Mouse (Mus musculus) hindbrain, embryonic 14.5 days (tissue): Measurements from ENCODE around the gene Tctn3. TPM values are rescaled to one million over a fixed set of nuclear protein-coding genes. Genes with fewer than 3 reads are reported as not detected.
"Not testable (repeated sequence)": the region's sequence is repeated elsewhere in the genome, so short reads cannot be mapped to it uniquely, and the experiment has no call there.

Experiments used
- ATAC-seq: fragments of 200-750 bp; cut with Nextera tagmentation; 2 replicates; pipeline ENCODE4 v1.8.0; 2017; ENCODE audit warnings: moderate number of reproducible peaks, mild to moderate bottlenecking, moderate TSS enrichment, moderate library complexity; ENCODE audit not compliant: low FRiP score
- DNase-seq: peaks from one replicate; pipeline ENCODE4 v3.0.0-alpha.2; 2015; ENCODE audit warnings: low spot score
- H3K27ac ChIP-seq: fragments of 300-500 bp; sonication (generic); 2 replicates; pipeline ENCODE4 v1.5.1; 2014; ENCODE audit warnings: mild to moderate bottlenecking, moderate library complexity
- H3K27me3 ChIP-seq: fragments of 300-500 bp; sonication (generic); 2 replicates; pipeline ENCODE4 v1.6.1; 2014; ENCODE audit warnings: mild to moderate bottlenecking, low read length, mixed read lengths; ENCODE audit not compliant: control insufficient read depth, insufficient read depth
- H3K36me3 ChIP-seq: fragments of 300-500 bp; sonication (generic); replicated peaks from 2 replicates; pipeline ENCODE4 v1.6.1; 2014; ENCODE audit not compliant: control insufficient read depth, insufficient read depth
- H3K4me1 ChIP-seq: fragments of 300-500 bp; sonication (generic); replicated peaks from 2 replicates; pipeline ENCODE4 v1.6.1; 2014; ENCODE audit warnings: antibody characterized with exemption, low read length, mixed read lengths; ENCODE audit not compliant: control insufficient read depth, insufficient read depth
- H3K4me2 ChIP-seq: fragments of 300-500 bp; sonication (generic); replicated peaks from 2 replicates; pipeline ENCODE4 v1.6.1; 2014; ENCODE audit warnings: mild to moderate bottlenecking, moderate library complexity
- H3K4me3 ChIP-seq: fragments of 300-500 bp; sonication (generic); replicated peaks from 2 replicates; pipeline ENCODE4 v1.5.1; 2014; ENCODE audit warnings: mild to moderate bottlenecking, low read length
- H3K9ac ChIP-seq: fragments of 300-500 bp; sonication (generic); 2 replicates; pipeline ENCODE4 v1.6.1; 2014
- H3K9me3 ChIP-seq: fragments of 300-500 bp; sonication (generic); 2 replicates; pipeline ENCODE4 v1.6.1; 2016; ENCODE audit warnings: low read length; ENCODE audit not compliant: control insufficient read depth
- WGBS: fragments of 180-500 bp; shearing (Covaris S2); extraction: QIAGEN DNeasy Blood & Tissue Kit; methylation state at CpG from one replicate; pipeline ENCODE4 v1.1.7; 2014; 5-methylcytosine and 5-hydroxymethylcytosine counted together
- polyA plus RNA-seq: library from polyadenylated mRNA; unstranded; fragments of >200 nt; fragmentation: Nextera tagmentation; extraction: Ambion mirVana; gene quantifications from 2 replicates; pipeline ENCODE4 v1.2.1, GENCODE M21; 2014

Tctn3 gene
- polyA plus RNA-seq, 1 experiment from 2014 or later: 14.0 TPM

GRCm38 (mm10) chr19:40632668-40633067, 20.6 kb upstream of the Tctn3 start:
- Histone ChIP-seq H3K9me3 (no peaks in the 10 kb centered on the region), H3K4me3 (no peak overlapping the region), H3K27ac (no peak overlapping the region), H3K9ac (no peak overlapping the region), H3K27me3 (no peaks in the 10 kb centered on the region), H3K4me1 (no peaks in the 10 kb centered on the region), H3K36me3 (no peaks in the 10 kb centered on the region), H3K4me2 (no peak overlapping the region)
- DNase-seq (no peak), ATAC-seq (no peak)
- WGBS: 85% methylated on average over 5 of the region's 5 CpGs

- H3K4me2 ChIP-seq: no peak overlapping the region
- no peaks in the 10 kb centered on the region for H3K4me1 ChIP-seq
- ATAC-seq: no peak
Measured at GRCm38 (mm10) chr19:40632193-40632592, 20.2 kb upstream of the Tctn3 start.

GRCm38 (mm10) chr19:40630606-40631005, 18.6 kb upstream of the Tctn3 start:
- ATAC-seq: no peak
- H3K4me2 ChIP-seq: no peak overlapping the region
- no peak overlapping the region for H3K27ac ChIP-seq
- no peak overlapping the region for H3K4me3 ChIP-seq
- H3K27me3 ChIP-seq: no peaks in the 10 kb centered on the region
- 86% methylated on average over 7 of the region's 7 CpGs for WGBS
- DNase-seq: no peak
- no peaks in the 10 kb centered on the region for H3K9me3 ChIP-seq
- no peaks in the 10 kb centered on the region for H3K4me1 ChIP-seq
- no peaks in the 10 kb centered on the region for H3K36me3 ChIP-seq
- no peak overlapping the region for H3K9ac ChIP-seq

More at GRCm38 (mm10) chr19:40632193-40632592, 20.2 kb upstream of the Tctn3 start:
- 91% methylated on average over 3 of the region's 3 CpGs for WGBS
- Histone ChIP-seq H3K27ac (no peak overlapping the region), H3K9ac (no peak overlapping the region), H3K9me3 (no peaks in the 10 kb centered on the region), H3K4me3 (no peak overlapping the region), H3K36me3 (no peaks in the 10 kb centered on the region), H3K27me3 (no peaks in the 10 kb centered on the region)
- no peak for DNase-seq

DNA sequence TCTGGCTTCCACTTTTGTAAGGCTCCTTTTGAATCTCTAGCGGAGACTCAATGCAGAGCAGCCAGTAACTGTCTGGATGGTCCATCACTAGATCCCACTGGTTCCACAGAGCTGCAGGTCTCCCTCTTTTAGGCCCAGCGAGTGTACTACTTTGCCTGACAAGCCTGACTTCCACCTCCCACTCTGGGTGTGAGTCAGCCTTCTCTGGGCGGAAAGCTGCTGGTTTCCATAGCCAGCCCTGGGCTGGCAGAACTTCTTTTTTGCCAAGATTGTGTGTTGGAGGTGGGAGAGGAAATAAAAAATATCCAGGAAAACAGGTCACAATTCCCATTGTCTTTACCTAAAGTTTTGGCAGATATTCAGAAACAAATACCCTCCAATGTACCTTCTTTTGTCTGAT, 18.1 kb upstream of the Tctn3 start:
- DNase-seq (no peak), ATAC-seq (no peak)
- Histone ChIP-seq H3K4me3 (no peak overlapping the region), H3K9me3 (no peaks in the 10 kb centered on the region), H3K9ac (no peak overlapping the region), H3K36me3 (no peaks in the 10 kb centered on the region), H3K4me2 (no peak overlapping the region), H3K27ac (no peak overlapping the region), H3K4me1 (no peaks in the 10 kb centered on the region), H3K27me3 (no peaks in the 10 kb centered on the region)
- 91% methylated on average over 3 of the region's 3 CpGs for WGBS

DNA sequence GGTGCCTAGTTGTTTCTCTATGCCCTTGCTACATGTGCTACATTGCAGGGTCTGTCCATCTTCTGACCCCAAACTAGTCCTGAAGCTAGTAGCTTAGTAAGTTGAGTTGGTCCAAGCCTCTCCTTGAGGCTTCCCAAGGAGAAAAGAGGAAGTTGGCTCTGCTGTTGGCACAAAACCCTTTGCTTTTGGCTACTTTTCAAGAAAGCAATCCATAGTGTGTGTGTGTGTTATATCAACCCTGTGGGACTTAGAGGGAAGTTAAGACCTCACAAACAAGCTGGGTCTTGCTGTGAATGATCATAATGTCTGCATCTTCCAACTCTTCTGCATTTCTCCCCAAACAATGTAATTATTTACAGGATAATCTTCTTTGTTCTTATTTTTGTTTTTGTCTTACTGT, 16.9 kb upstream of the Tctn3 start:
- Histone ChIP-seq H3K27ac (no peak overlapping the region), H3K4me2 (no peak overlapping the region), H3K4me1 (no peaks in the 10 kb centered on the region), H3K27me3 (no peaks in the 10 kb centered on the region), H3K4me3 (no peak overlapping the region), H3K36me3 (no peaks in the 10 kb centered on the region), H3K9me3 (no peaks in the 10 kb centered on the region), H3K9ac (no peak overlapping the region)
- ATAC-seq (no peak), DNase-seq (no peak)

- no peak overlapping the region for H3K4me3 ChIP-seq
- WGBS: 67% methylated on average over 12 of the region's 12 CpGs
- no peaks in the 10 kb centered on the region for H3K36me3 ChIP-seq
- no peak overlapping the region for H3K4me2 ChIP-seq
- no peaks in the 10 kb centered on the region for H3K4me1 ChIP-seq
- ATAC-seq (no peak), DNase-seq (no peak)
- H3K9me3 ChIP-seq: no peaks in the 10 kb centered on the region
- H3K27ac ChIP-seq: no peak overlapping the region
- H3K9ac ChIP-seq: no peak overlapping the region
- H3K27me3 ChIP-seq: no peaks in the 10 kb centered on the region
Measured at GRCm38 (mm10) chr19:40625935-40626334, 13.9 kb upstream of the Tctn3 start.

GRCm38 (mm10) chr19:40621616-40622015, 9.6 kb upstream of the Tctn3 start:
- ATAC-seq, H3K4me2 ChIP-seq, H3K4me1 ChIP-seq, H3K9ac ChIP-seq, H3K27ac ChIP-seq, H3K4me3 ChIP-seq, H3K36me3 ChIP-seq, H3K9me3 ChIP-seq, DNase-seq, H3K27me3 ChIP-seq: not testable (repeated sequence)
- WGBS: 67% methylated on average over 9 of the region's 26 CpGs

- Histone ChIP-seq H3K36me3 (no peaks in the 10 kb centered on the region), H3K27me3 (no peaks in the 10 kb centered on the region), H3K9ac (no peak overlapping the region), H3K4me3 (no peak overlapping the region), H3K9me3 (no peaks in the 10 kb centered on the region), H3K4me2 (no peak overlapping the region), H3K4me1 (peaks cover 4% of the 10 kb centered on the region; the same call in 1 of the 2 replicates), H3K27ac (no peak overlapping the region)
- ATAC-seq (no peak), DNase-seq (no peak)
- 91% methylated on average over 7 of the region's 7 CpGs for WGBS
Measured at GRCm38 (mm10) chr19:40616021-40616420, 4.0 kb upstream of the Tctn3 start.

DNA sequence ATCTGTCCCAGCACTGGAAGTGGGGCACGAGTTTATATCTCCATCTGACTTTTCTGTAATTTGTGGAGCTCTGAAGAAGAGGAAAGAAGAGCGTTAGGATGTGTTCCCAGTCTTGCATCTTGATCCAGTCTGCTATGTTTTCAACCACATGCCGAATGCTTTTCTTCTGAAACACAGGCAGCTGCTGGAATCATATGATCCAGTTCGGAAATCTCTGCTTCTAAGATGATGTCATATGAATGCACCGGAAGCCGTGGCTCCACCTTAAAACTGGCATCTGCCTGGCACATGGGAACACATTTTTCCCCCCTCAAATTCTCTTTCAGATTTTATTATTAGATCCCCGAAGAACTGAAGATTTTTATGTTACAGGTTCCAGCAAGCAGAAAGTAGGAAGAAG, 2.8 kb upstream of the Tctn3 start:
- Histone ChIP-seq H3K4me1 (peaks cover 9% of the 10 kb centered on the region; the same call in 1 of the 2 replicates), H3K27ac (no peak overlapping the region), H3K27me3 (no peaks in the 10 kb centered on the region), H3K4me2 (no peak overlapping the region), H3K9me3 (no peaks in the 10 kb centered on the region), H3K4me3 (no peak overlapping the region), H3K36me3 (0 out of 2 replicates have a peak, but pooled peaks cover under 1% of the 10 kb centered on the region), H3K9ac (no peak overlapping the region)
- WGBS: 90% methylated on average over 7 of the region's 7 CpGs
- no peak for DNase-seq
- ATAC-seq: no peak

GRCm38 (mm10) chr19:40607676-40608075, 4.4 kb downstream of the Tctn3 start:
- DNase-seq: no peak
- Histone ChIP-seq H3K4me3 (no peak overlapping the region), H3K36me3 (peaks cover 65% of the 10 kb centered on the region), H3K4me2 (no peak overlapping the region), H3K4me1 (peaks cover 9% of the 10 kb centered on the region; the same call in 1 of the 2 replicates), H3K9ac (no peak overlapping the region), H3K27ac (no peak overlapping the region), H3K27me3 (no peaks in the 10 kb centered on the region), H3K9me3 (no peaks in the 10 kb centered on the region)
- no peak for ATAC-seq
- WGBS: 92% methylated on average over 6 of the region's 6 CpGs
